Mouse (Mus musculus) layer of hippocampus, adult 8-10 months (tissue): Measurements from ENCODE around the gene Szrd1. TPM values are rescaled to one million over a fixed set of nuclear protein-coding genes. Genes with fewer than 3 reads are reported as not detected.
"Not testable (repeated sequence)": the region's sequence is repeated elsewhere in the genome, so short reads cannot be mapped to it uniquely, and the experiment has no call there.

Experiments
- DNase-seq, 2 experiments: peaks; one replicate each; pipeline ENCODE4 v3.0.0; 2022; ENCODE audit warnings: low spot score in 2 of 2
- total RNA-seq, 4 experiments: library from RNA; stranded (reverse); gene quantifications; 2 replicates each; pipeline ENCODE4 v1.2.4; 2022

Szrd1 gene
- total RNA-seq, 4 experiments from 2014 or later, result 50.3 to 75.0 (median 59.3) TPM

GRCm38 (mm10) chr4:141147112-141148008 is 7.8 kb upstream of the Szrd1 start, which contains the start of gene Fbxo42:
TSS of gene Fbxo42 (plus strand) at chr4:141147913.
- peak; percentile 82 to 92 for DNase-seq

- DNase-seq, result no peak
Measured at GRCm38 (mm10) chr4:141146491-141147033, 7.0 kb upstream of the Szrd1 start.

- not testable (repeated sequence) for DNase-seq
Measured at GRCm38 (mm10) chr4:141145124-141145523, 5.5 kb upstream of the Szrd1 start.

GRCm38 (mm10) chr4:141142285-141142811 is 2.8 kb upstream of the Szrd1 start:
- peak; percentile 71 to 84 for DNase-seq

- no peak for DNase-seq
Measured at GRCm38 (mm10) chr4:141140967-141141366, 1.4 kb upstream of the Szrd1 start.

GRCm38 (mm10) chr4:141140354-141140753 is 779 bp upstream of the Szrd1 start:
- DNase-seq, result not testable (repeated sequence)

- no peak for DNase-seq
Measured at GRCm38 (mm10) chr4:141138425-141139115, 1.0 kb downstream of the Szrd1 start.

GRCm38 (mm10) chr4:141137740-141138139 is 1.8 kb downstream of the Szrd1 start:
- DNase-seq, result not testable (repeated sequence)

GRCm38 (mm10) chr4:141136126-141136525 is 3.4 kb downstream of the Szrd1 start:
- no peak for DNase-seq

GRCm38 (mm10) chr4:141134751-141135530 is 4.6 kb downstream of the Szrd1 start:
- no peak for DNase-seq

- DNase-seq, result peak in 1 of 2 experiments; percentile 59
Measured at GRCm38 (mm10) chr4:141134031-141134441, 5.5 kb downstream of the Szrd1 start.

- DNase-seq, result no peak
Measured at GRCm38 (mm10) chr4:141133227-141133626, 6.3 kb downstream of the Szrd1 start.

- no peak for DNase-seq
Measured at GRCm38 (mm10) chr4:141132191-141132590, 7.4 kb downstream of the Szrd1 start.

GRCm38 (mm10) chr4:141131531-141132061 is 8.0 kb downstream of the Szrd1 start:
- no peak for DNase-seq

GRCm38 (mm10) chr4:141130704-141131342 is 8.8 kb downstream of the Szrd1 start:
- DNase-seq, result peak; percentile 46 to 58

- DNase-seq, result no peak
Measured at GRCm38 (mm10) chr4:141129190-141129710, 10.3 kb downstream of the Szrd1 start.

GRCm38 (mm10) chr4:141123065-141123464 is 16.5 kb downstream of the Szrd1 start:
- no peak for DNase-seq

GRCm38 (mm10) chr4:141122663-141123062 is 16.9 kb downstream of the Szrd1 start:
- DNase-seq, result no peak

- peak in 1 of 2 experiments; percentile 65 for DNase-seq
Measured at GRCm38 (mm10) chr4:141120700-141121099, 18.9 kb downstream of the Szrd1 start.

GRCm38 (mm10) chr4:141118691-141119090 is 20.9 kb downstream of the Szrd1 start:
- DNase-seq, result no peak
